Mouse (Mus musculus) heart, embryonic 15.5 days (tissue): ENCODE results near the gene Mdfi. TPM values are rescaled to one million over a fixed set of nuclear protein-coding genes. Genes with fewer than 3 reads are reported as not detected.

Source experiments
- ATAC-seq: fragments of 200-750 bp; cut with Nextera tagmentation; replicated peaks from 2 replicates; pipeline ENCODE4 v1.8.0; 2017; ENCODE audit warnings: low read depth, moderate TSS enrichment; ENCODE audit not compliant: insufficient number of reproducible peaks, insufficient read depth, low FRiP score
- H3K27ac ChIP-seq: fragments of 300-500 bp; sonication (generic); 2 replicates; pipeline ENCODE4 v1.5.1; 2015; ENCODE audit warnings: mild to moderate bottlenecking, inconsistent platforms
- H3K27me3 ChIP-seq: fragments of 300-500 bp; sonication (generic); 2 replicates; pipeline ENCODE4 v1.6.1; 2015; ENCODE audit warnings: inconsistent platforms
- H3K36me3 ChIP-seq: fragments of 300-500 bp; sonication (generic); 2 replicates; pipeline ENCODE4 v1.6.1; 2015; ENCODE audit warnings: mild to moderate bottlenecking, inconsistent platforms
- H3K4me1 ChIP-seq: fragments of 300-500 bp; sonication (generic); replicated peaks from 2 replicates; pipeline ENCODE4 v1.6.1; 2015; ENCODE audit warnings: inconsistent platforms
- H3K4me2 ChIP-seq: fragments of 300-500 bp; sonication (generic); 2 replicates; pipeline ENCODE4 v1.6.1; 2015; ENCODE audit warnings: inconsistent platforms, mild to moderate bottlenecking, moderate library complexity
- H3K4me3 ChIP-seq: fragments of 300-500 bp; sonication (generic); 2 replicates; pipeline ENCODE4 v1.5.1; 2015; ENCODE audit warnings: mild to moderate bottlenecking, inconsistent platforms
- H3K9ac ChIP-seq: fragments of 300-500 bp; sonication (generic); 2 replicates; pipeline ENCODE4 v1.6.1; 2015; ENCODE audit warnings: mild to moderate bottlenecking, inconsistent platforms
- H3K9me3 ChIP-seq: fragments of 300-500 bp; sonication (generic); replicated peaks from 2 replicates; pipeline ENCODE4 v1.6.1; 2016; ENCODE audit warnings: inconsistent platforms
- WGBS: fragments of 180-500 bp; shearing (Covaris S2); methylation state at CpG from one replicate; pipeline ENCODE4 v1.1.7; 2015; ENCODE audit warnings: mixed read lengths; 5-methylcytosine and 5-hydroxymethylcytosine counted together
- polyA plus RNA-seq: library from polyadenylated mRNA; unstranded; fragments of >200 nt; fragmentation: Nextera tagmentation; extraction: Ambion mirVana; gene quantifications from 2 replicates; pipeline ENCODE4 v1.2.1, GENCODE M21; 2015

Gene Mdfi
- polyA plus RNA-seq, 1 experiment from 2014 or later: 7.9 TPM

DNA sequence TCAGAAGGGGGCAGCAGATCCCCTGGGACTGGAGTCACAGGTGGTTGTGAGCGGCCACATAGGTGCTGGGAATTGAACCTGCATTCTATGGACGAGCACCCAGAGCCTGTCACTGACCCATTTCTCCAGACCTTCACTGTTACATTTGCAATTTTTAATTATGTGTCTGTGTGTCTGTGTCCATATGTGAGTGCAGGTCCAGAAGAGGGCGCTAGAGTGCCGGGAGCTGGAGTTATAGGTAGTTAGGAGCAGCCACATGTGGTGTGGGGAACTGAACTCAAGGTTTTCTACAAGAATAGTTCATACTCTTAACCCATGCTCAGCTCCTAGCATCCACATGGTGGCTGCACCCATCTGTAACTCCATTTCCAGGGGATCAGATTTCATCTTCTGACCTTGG lies 37.5 kb downstream of the Mdfi start:
- WGBS: 68% methylated on average over 4 of the region's 4 CpGs
- Histone ChIP-seq H3K27me3 (no peaks in the 10 kb centered on the region), H3K4me1 (peaks cover 34% of the 10 kb centered on the region), H3K4me2 (no peak overlapping the region), H3K9ac (no peak overlapping the region), H3K27ac (no peak overlapping the region), H3K36me3 (no peaks in the 10 kb centered on the region), H3K4me3 (no peak overlapping the region), H3K9me3 (no peaks in the 10 kb centered on the region)
- no peak for ATAC-seq

DNA sequence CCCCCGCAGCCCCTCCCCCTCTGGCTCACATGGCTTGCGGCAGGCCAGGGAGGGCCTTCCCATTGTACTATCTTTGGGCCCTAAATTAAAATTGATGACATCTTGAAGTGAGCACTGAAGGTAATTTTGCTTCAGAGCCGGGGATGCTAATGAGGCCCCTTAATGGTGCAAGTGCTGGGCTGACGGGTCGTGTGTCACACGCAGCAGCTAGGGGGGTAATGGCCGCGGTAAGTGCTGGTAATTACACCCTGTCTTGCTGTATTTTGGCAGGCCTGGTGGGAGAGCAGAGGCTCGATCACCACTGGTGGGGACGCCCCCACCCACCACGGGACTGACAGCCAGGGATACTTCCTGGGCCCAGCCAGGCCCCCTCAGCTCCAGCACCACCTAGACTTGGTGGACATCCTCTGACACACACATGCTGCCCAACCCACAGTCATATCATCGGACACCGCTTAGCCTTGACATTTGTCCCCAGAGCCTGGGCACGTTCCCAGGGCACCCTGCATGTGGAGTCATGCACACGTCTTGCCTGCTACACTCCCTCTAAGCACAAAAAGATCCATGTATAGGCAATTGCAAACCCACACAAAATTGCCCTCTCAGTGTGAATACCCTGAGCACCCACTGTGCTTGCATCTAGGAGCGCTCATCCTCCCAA lies 38.2 kb downstream of the Mdfi start:
- peak overlapping the region; percentile 31 for H3K4me2 ChIP-seq
- no peaks in the 10 kb centered on the region for H3K9me3 ChIP-seq
- H3K27me3 ChIP-seq: no peaks in the 10 kb centered on the region
- peaks cover 35% of the 10 kb centered on the region for H3K4me1 ChIP-seq
- H3K36me3 ChIP-seq: no peaks in the 10 kb centered on the region
- ATAC-seq: no peak
- 54% methylated on average over 16 of the region's 16 CpGs for WGBS
- 0 out of 2 replicates have a peak overlapping the region, but pooled peaks have one; percentile 17 for H3K9ac ChIP-seq
- peak overlapping the region; percentile 42; the same call in 1 of the 2 replicates for H3K27ac ChIP-seq
- H3K4me3 ChIP-seq: no peak overlapping the region

DNA sequence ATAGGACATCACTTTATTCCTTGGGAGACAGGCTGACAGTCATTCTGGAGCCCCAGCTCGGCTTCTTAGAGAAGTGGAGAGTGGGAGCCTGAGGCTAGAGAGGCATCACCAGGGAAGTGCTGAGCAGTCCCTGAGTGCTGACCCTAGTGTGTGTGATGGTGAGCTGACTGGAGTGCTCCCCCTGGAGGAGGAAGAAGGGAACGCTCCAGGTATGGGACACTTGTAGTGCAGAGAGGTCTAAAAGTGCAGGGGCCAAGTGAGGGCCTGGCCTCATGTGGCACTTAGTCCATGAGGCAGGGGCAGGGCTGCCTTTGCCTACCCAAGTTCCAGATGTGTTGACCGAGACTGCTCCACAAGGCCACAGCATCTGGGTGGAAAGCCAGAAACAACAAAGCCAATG lies 39.0 kb downstream of the Mdfi start:
- H3K4me2 ChIP-seq: no peak overlapping the region
- no peak overlapping the region for H3K9ac ChIP-seq
- H3K27me3 ChIP-seq: no peaks in the 10 kb centered on the region
- H3K36me3 ChIP-seq: no peaks in the 10 kb centered on the region
- ATAC-seq: no peak
- no peaks in the 10 kb centered on the region for H3K9me3 ChIP-seq
- H3K4me1 ChIP-seq: peaks cover 35% of the 10 kb centered on the region
- H3K27ac ChIP-seq: no peak overlapping the region
- H3K4me3 ChIP-seq: no peak overlapping the region
- WGBS: 43% methylated on average over 3 of the region's 3 CpGs

DNA sequence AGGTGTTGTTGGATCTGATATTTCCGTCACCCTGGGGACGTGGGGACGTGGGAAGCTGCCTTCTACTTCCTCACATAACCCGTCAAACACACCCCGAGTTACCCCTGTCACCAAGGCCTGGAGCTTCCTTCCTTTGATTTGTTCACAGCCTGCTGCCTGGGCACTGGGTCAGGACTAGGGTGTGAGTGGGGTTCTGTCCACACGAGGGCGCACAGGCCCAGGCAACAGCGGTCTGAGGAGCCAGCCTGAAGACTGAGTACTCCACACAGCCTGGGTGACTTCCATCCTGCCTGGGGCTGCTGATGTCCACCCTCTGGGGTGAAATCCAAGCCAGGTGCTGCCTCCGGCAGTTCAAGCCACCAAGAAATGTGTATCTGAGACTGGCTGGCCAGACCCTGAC lies 41.1 kb downstream of the Mdfi start:
- peak overlapping the region; percentile 72 for H3K27ac ChIP-seq
- H3K9me3 ChIP-seq: no peaks in the 10 kb centered on the region
- ATAC-seq: peak; percentile 75
- no peak overlapping the region for H3K9ac ChIP-seq
- H3K27me3 ChIP-seq: no peaks in the 10 kb centered on the region
- peaks cover 7% of the 10 kb centered on the region; the same call in 1 of the 2 replicates for H3K36me3 ChIP-seq
- no peak overlapping the region for H3K4me2 ChIP-seq
- WGBS: 9% methylated on average over 9 of the region's 9 CpGs
- no peak overlapping the region for H3K4me3 ChIP-seq
- H3K4me1 ChIP-seq: peaks cover 35% of the 10 kb centered on the region

DNA sequence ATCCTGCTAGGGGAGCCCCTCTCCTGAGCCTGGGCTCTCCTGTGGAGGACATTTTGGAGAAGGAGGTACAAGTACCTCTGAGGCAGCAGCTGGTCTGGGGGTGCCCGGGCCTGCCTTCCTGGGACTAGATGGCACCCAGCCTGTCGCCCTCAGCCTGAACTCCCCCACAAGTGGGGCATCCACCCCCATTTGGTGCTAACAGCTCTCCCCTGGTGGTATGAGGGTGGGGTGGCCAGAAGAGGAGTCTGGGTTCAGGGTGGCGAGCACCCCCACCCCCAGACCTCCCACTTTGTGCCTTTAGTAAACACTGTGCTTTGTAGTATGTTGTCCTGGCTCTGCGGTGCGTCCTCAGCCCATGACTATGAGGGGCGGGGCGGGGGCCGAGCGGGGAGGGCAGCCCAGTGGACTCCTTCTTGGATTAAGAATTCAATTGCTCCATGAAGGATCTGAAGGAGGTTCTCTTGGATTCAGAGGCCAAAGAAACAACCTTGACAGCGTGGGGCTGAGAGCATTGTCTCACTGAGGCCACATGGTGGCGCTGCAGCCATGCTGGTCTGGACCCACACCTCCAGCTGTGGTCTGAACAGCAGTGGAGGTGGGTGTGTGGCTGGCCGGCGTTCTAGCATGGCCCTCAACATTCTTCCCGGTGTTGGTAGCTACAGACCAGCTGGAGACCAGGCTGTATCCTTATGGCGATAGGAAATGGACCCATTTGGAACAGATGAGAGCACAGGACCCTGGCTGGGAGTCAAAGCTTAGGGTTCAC lies 42.2 kb downstream of the Mdfi start:
- no peak overlapping the region for H3K4me3 ChIP-seq
- no peak overlapping the region for H3K4me2 ChIP-seq
- peaks cover 35% of the 10 kb centered on the region for H3K4me1 ChIP-seq
- no peak overlapping the region for H3K9ac ChIP-seq
- no peaks in the 10 kb centered on the region for H3K9me3 ChIP-seq
- no peaks in the 10 kb centered on the region for H3K27me3 ChIP-seq
- H3K27ac ChIP-seq: peak overlapping the region; percentile 72; the same call in 1 of the 2 replicates
- peak; percentile 33; the same call in 1 of the 2 replicates for ATAC-seq
- 31% methylated on average over 15 of the region's 15 CpGs for WGBS
- H3K36me3 ChIP-seq: peaks cover 7% of the 10 kb centered on the region; the same call in 1 of the 2 replicates

DNA sequence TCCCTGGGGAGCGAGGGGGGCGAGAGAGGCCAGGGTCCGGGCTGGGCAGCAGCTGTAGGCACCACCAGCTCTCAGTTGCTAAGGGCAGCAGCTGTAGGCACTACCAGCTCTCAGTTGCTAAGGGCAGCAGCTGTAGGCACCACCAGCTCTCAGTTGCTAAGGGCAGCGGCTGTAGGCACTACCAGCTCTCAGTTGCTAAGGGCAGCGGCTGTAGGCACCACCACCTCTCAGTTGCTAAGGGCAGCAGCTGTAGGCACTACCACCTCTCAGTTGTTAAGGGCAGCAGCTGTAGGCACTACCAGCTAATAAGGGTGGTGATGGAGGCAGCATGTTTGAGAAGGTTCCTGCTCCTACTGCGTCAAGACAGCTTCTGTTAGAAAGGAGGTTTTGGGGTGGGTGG lies 45.5 kb downstream of the Mdfi start:
- H3K36me3 ChIP-seq: peaks cover 7% of the 10 kb centered on the region; the same call in 1 of the 2 replicates
- H3K9ac ChIP-seq: no peak overlapping the region
- H3K4me1 ChIP-seq: peaks cover 25% of the 10 kb centered on the region
- no peaks in the 10 kb centered on the region for H3K27me3 ChIP-seq
- no peak for ATAC-seq
- H3K4me3 ChIP-seq: no peak overlapping the region
- 81% methylated on average over 6 of the region's 6 CpGs for WGBS
- H3K4me2 ChIP-seq: no peak overlapping the region
- no peak overlapping the region for H3K27ac ChIP-seq
- H3K9me3 ChIP-seq: no peaks in the 10 kb centered on the region

DNA sequence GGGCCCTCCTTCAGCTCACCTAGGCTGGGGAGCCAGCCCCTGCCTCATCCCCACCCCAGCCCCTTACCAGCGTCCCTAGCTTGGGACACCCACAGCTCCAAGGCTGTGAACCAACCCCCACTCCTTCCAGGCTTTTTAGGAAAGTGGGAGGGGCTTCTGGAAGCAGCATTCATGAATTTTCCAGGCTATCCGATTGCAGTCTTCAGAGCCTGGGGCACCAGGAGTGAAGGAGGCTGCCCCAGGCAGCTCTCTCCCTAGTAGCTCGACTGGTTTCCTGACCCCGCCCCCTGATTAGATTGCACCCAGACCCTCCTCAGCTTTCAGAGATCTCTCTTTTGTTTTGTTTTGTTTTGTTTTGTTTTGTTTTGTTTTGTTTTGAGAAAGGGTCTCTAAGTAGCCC lies 46.2 kb downstream of the Mdfi start:
- Histone ChIP-seq H3K9me3 (no peaks in the 10 kb centered on the region), H3K4me1 (peaks cover 18% of the 10 kb centered on the region), H3K27me3 (no peaks in the 10 kb centered on the region), H3K36me3 (peaks cover 7% of the 10 kb centered on the region; the same call in 1 of the 2 replicates), H3K4me3 (no peak overlapping the region), H3K9ac (no peak overlapping the region), H3K27ac (no peak overlapping the region), H3K4me2 (no peak overlapping the region)
- 26% methylated on average over 4 of the region's 4 CpGs for WGBS
- no peak for ATAC-seq

DNA sequence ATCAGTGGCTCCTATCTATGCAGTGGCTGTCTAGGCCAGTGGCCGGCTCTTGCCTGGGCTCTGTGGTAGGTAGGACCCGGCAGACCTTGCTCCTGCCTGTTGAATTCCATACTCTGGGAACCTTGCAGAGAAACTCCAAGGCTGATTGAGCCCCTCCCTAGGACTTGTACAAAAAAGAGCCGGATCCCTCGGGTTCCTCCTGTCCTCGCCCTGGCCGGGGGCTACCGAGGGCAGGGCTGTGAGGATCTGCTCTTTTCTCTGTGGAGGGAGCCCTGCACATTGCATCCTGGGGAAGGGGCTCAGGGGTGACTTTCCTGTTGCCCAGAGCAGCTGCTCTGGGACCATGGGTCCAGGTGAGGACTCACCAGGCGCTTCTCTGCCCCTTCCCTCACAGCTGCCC lies 46.9 kb downstream of the Mdfi start:
- no peaks in the 10 kb centered on the region for H3K27me3 ChIP-seq
- H3K4me2 ChIP-seq: no peak overlapping the region
- H3K9me3 ChIP-seq: no peaks in the 10 kb centered on the region
- H3K9ac ChIP-seq: no peak overlapping the region
- peaks cover 7% of the 10 kb centered on the region; the same call in 1 of the 2 replicates for H3K36me3 ChIP-seq
- ATAC-seq: no peak
- H3K4me1 ChIP-seq: peaks cover 12% of the 10 kb centered on the region
- no peak overlapping the region for H3K4me3 ChIP-seq
- 51% methylated on average over 8 of the region's 8 CpGs for WGBS
- no peak overlapping the region for H3K27ac ChIP-seq

DNA sequence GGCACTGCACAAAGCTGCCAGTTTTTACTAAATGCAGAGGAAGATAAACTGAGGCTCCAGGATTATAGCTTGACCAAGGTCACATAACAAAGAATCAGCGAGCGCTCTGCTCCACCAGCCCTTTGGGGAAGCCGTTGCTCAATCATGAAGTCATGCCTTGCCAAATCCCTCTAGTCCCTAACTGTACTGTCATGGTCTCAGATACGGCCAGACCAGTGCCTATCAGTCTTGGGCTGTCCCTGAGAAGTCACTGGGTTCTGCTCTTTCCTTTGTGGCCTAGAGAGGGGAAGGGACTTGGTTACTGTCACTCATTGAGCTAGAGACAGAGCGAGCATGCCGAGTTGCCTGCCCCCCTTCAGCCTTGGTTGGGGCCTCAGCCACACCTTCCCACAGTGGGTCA lies 50.1 kb downstream of the Mdfi start:
- Histone ChIP-seq H3K4me2 (no peak overlapping the region), H3K27ac (no peak overlapping the region), H3K4me1 (peaks cover 6% of the 10 kb centered on the region; the same call in 1 of the 2 replicates), H3K9ac (no peak overlapping the region), H3K27me3 (no peaks in the 10 kb centered on the region), H3K4me3 (no peak overlapping the region), H3K9me3 (no peaks in the 10 kb centered on the region), H3K36me3 (peaks cover 2% of the 10 kb centered on the region; the same call in 1 of the 2 replicates)
- 79% methylated on average over 6 of the region's 6 CpGs for WGBS
- ATAC-seq: no peak

DNA sequence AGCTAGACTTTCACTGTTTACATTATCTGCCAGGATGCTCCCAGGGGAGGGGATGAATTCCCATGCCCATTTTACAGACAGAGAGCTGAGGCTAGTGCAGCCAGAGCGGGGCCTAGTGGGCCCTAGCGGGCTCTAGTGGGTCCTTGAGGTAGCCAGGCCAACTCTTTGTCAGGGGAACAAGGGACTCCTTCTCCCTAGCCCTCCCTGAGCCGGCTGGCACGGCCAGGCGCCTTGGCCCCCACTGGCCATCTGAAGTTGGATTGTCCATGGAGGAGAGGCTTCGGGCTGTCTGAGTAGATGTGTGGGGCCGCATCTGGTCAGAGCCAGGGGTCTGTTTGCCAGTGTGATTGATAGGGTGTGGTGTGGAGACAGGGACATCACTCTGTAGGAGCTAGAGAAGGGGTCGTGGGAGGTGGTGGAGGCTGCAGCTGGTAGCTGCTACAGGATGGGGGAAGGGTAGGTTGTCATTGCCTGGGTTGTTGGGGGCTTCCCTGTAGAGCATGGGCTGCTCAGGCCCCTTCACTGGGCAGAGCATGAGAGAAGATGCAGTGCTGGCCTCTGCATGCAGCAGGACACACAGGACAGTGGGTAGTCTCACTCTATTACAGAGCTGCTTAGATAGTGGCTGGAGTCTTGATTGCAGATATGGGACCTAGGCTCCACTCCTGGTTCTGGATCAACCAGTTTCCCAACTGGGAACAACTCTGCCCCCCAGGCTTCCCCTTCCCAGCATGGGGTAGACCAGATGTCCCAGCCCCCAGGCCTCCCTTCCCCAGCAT lies 50.9 kb downstream of the Mdfi start:
- H3K9ac ChIP-seq: no peak overlapping the region
- H3K4me1 ChIP-seq: peaks cover 6% of the 10 kb centered on the region; the same call in 1 of the 2 replicates
- no peaks in the 10 kb centered on the region for H3K36me3 ChIP-seq
- H3K27ac ChIP-seq: no peak overlapping the region
- H3K4me3 ChIP-seq: no peak overlapping the region
- H3K4me2 ChIP-seq: no peak overlapping the region
- WGBS: 65% methylated on average over 8 of the region's 8 CpGs
- no peaks in the 10 kb centered on the region for H3K9me3 ChIP-seq
- no peak for ATAC-seq
- H3K27me3 ChIP-seq: no peaks in the 10 kb centered on the region

DNA sequence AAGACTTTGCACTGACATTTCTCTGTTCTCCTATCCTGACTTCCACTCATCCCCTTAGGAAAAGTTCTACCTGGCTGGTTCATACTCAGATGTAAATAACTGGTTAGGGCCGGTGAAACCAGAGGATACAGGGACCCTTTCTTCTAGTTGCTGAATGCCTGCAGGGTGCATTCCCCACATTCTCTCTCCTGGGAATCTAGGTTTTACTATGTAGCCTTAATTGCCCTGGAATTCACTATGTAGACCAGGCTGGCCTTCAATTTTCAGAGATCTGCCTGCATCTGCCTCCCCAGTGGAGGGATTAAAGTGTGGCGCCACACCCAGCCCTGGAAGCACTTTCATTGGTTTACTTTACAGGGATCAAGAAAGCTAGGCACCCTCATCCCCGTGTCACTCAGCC lies 52.0 kb downstream of the Mdfi start:
- no peak for ATAC-seq
- Histone ChIP-seq H3K27ac (no peak overlapping the region), H3K9ac (no peak overlapping the region)

More for the DNA sequence above, 52.0 kb downstream of the Mdfi start:
- no peak overlapping the region for H3K4me2 ChIP-seq
- no peaks in the 10 kb centered on the region for H3K9me3 ChIP-seq
- no peak overlapping the region for H3K4me3 ChIP-seq
- H3K36me3 ChIP-seq: no peaks in the 10 kb centered on the region
- H3K27me3 ChIP-seq: no peaks in the 10 kb centered on the region
- 0 out of 2 replicates have a peak, but pooled peaks cover 6% of the 10 kb centered on the region for H3K4me1 ChIP-seq
- WGBS: 84% methylated on average over 3 of the region's 3 CpGs
